Mouse (Mus musculus): ENCODE data around the gene Ptpra. TPM values are rescaled to one million over a fixed set of nuclear protein-coding genes. Genes with fewer than 3 reads are reported as not detected.

Ptpra gene
- polyA plus RNA-seq, 1 experiment: not detected

- TF ChIP-seq CTCF (IDR thresholded peaks at IDR 0.05; ENCODE audit: insufficient read depth, low read depth, low read length) (no peak), POLR2A (IDR thresholded peaks at IDR 0.05; ENCODE audit: insufficient read depth, low read depth, low read length) (no peak)
- 34% methylated on average over 2 of the region's 2 CpGs for WGBS
- H3K27ac ChIP-seq (ENCODE audit: insufficient read depth, low read depth, low read length): no peak overlapping the region
- peaks cover 23% of the 10 kb centered on the region for H3K4me1 ChIP-seq (ENCODE audit: control insufficient read depth, insufficient read depth, low read length)
- no peak overlapping the region for H3K4me3 ChIP-seq (ENCODE audit: insufficient read depth, low read depth, low read length)
Observed at GRCm38 (mm10) chr2:130452266-130452665, 2.2 kb downstream of the Ptpra start.

- WGBS: 10% methylated on average over 6 of the region's 6 CpGs
- Histone ChIP-seq H3K27ac (ENCODE audit: insufficient read depth, low read depth, low read length) (no peak overlapping the region), H3K4me3 (ENCODE audit: insufficient read depth, low read depth, low read length) (no peak overlapping the region), H3K4me1 (ENCODE audit: control insufficient read depth, insufficient read depth, low read length) (peaks cover 23% of the 10 kb centered on the region)
- TF ChIP-seq POLR2A (IDR thresholded peaks at IDR 0.05; ENCODE audit: insufficient read depth, low read depth, low read length): no peak
- no peak for TF ChIP-seq CTCF (IDR thresholded peaks at IDR 0.05; ENCODE audit: insufficient read depth, low read depth, low read length)
Observed at GRCm38 (mm10) chr2:130453421-130453820, 3.3 kb downstream of the Ptpra start.

DNA sequence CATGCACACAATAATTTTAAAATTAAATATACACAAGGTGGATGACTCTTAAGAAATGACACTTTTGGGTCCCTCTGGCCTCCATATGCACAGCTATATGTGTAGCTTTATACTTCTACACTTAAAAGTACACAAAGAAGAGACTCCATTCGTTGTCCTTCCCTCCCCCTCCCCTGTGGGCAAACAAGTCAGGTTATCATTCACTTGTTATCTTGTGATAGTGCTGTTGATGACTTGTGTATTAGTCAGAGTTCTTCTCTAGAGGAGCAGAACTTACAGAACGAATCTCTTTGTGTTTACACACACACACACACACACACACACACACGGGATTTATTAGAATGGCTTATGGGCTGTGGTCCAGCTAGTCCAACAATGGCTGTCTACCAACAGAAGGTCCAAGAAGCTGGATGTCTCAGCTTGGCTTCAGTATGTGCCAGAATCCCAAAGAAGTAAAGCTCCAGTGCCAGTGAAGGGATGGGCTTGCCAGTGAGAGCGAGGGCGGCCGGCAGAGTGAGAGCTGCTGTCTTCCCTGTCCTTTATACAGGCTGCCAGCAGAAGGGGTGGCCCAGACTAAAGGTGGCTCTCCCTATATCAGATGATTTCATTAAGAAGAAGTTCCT lies 4.8 kb downstream of the Ptpra start:
- Histone ChIP-seq H3K4me1 (ENCODE audit: control insufficient read depth, insufficient read depth, low read length) (peaks cover 23% of the 10 kb centered on the region), H3K27ac (ENCODE audit: insufficient read depth, low read depth, low read length) (no peak overlapping the region), H3K4me3 (ENCODE audit: insufficient read depth, low read depth, low read length) (no peak overlapping the region)
- TF ChIP-seq POLR2A (IDR thresholded peaks at IDR 0.05; ENCODE audit: insufficient read depth, low read depth, low read length) (no peak), CTCF (IDR thresholded peaks at IDR 0.05; ENCODE audit: insufficient read depth, low read depth, low read length) (no peak)
- 40% methylated on average over 6 of the region's 6 CpGs for WGBS

GRCm38 (mm10) chr2:130457871-130458270 lies 7.8 kb downstream of the Ptpra start:
- no peak overlapping the region for H3K4me3 ChIP-seq (ENCODE audit: insufficient read depth, low read depth, low read length)

GRCm38 (mm10) chr2:130459576-130459975 lies 9.5 kb downstream of the Ptpra start:
- peaks cover 18% of the 10 kb centered on the region for H3K4me1 ChIP-seq (ENCODE audit: control insufficient read depth, insufficient read depth, low read length)
- H3K4me3 ChIP-seq (ENCODE audit: insufficient read depth, low read depth, low read length): no peak overlapping the region
- no peak overlapping the region for H3K27ac ChIP-seq (ENCODE audit: insufficient read depth, low read depth, low read length)
- WGBS: 80% methylated on average over 3 of the region's 3 CpGs
- TF ChIP-seq POLR2A (IDR thresholded peaks at IDR 0.05; ENCODE audit: insufficient read depth, low read depth, low read length) (no peak), CTCF (IDR thresholded peaks at IDR 0.05; ENCODE audit: insufficient read depth, low read depth, low read length) (no peak)

More at GRCm38 (mm10) chr2:130457871-130458270, 7.8 kb downstream of the Ptpra start:
- 89% methylated on average over 3 of the region's 3 CpGs for WGBS
- Histone ChIP-seq H3K4me1 (ENCODE audit: control insufficient read depth, insufficient read depth, low read length) (peaks cover 23% of the 10 kb centered on the region), H3K27ac (ENCODE audit: insufficient read depth, low read depth, low read length) (no peak overlapping the region)
- no peak for TF ChIP-seq CTCF (IDR thresholded peaks at IDR 0.05; ENCODE audit: insufficient read depth, low read depth, low read length)
- TF ChIP-seq POLR2A (IDR thresholded peaks at IDR 0.05; ENCODE audit: insufficient read depth, low read depth, low read length): no peak

DNA sequence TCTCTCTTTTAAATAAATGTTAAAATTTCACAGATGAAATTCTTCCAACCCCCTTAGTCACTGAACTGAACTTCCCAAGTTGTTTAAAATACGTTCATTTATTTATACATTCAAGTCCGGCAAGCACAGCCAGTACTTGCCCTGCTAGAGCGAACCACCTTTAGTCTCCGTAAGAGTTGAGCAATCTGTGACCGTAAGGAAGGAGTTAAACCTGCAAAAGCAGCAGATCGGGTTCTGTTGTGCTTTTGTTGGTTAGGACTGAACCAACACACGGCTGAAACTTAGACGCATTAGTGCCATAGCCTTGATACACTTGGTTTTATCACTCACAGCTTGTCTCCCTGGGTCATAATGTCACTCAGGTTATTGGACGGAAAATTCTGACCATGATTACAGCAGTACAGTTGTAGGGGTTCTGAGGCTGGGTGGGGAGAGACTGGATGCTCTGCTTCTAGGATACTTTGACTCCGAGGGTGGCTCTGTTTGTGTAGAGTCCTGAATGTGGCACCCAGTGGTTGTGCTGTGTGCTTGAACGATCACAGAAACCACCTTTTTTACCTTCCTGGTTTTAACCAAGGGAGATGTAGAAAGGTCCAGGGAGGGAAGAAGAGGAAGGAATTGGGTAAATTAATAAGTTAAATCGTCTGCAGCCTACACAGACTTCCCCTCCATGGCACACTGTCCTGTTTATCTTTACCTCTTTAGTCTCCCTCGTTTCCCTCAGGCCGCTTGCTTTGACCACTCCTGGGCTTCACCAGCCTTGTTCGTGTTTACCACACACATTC lies 11.4 kb downstream of the Ptpra start:
- no peak overlapping the region for H3K27ac ChIP-seq (ENCODE audit: insufficient read depth, low read depth, low read length)
- TF ChIP-seq CTCF (IDR thresholded peaks at IDR 0.05; ENCODE audit: insufficient read depth, low read depth, low read length) (no peak), POLR2A (IDR thresholded peaks at IDR 0.05; ENCODE audit: insufficient read depth, low read depth, low read length) (no peak)
- WGBS: 58% methylated on average over 15 of the region's 15 CpGs

DNA sequence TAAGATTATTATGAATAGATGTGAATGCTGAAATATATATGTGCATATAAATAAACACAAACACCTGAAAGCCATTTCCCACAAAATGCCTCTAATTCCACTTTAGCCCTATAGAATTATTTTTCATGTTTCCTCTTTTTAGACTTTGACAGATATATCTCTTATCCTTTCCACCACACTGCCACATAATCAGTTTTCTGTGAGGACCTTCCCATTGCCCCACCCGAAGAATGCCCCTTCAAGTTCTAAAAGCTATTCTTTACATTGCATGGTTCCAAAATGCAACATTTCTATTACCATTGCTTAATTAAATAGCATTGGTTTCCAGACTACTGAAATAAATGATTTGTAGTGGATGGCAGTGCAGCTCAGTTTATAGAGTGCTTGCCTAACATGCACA lies 16.4 kb downstream of the Ptpra start:
- WGBS: 81% methylated on average over 1 of the region's 1 CpGs
- no peak for TF ChIP-seq POLR2A (IDR thresholded peaks at IDR 0.05; ENCODE audit: insufficient read depth, low read depth, low read length)
- no peak for TF ChIP-seq CTCF (IDR thresholded peaks at IDR 0.05; ENCODE audit: insufficient read depth, low read depth, low read length)
- H3K4me3 ChIP-seq (ENCODE audit: insufficient read depth, low read depth, low read length): no peak overlapping the region
- H3K27ac ChIP-seq (ENCODE audit: insufficient read depth, low read depth, low read length): no peak overlapping the region
- H3K4me1 ChIP-seq (ENCODE audit: control insufficient read depth, insufficient read depth, low read length): peaks cover 5% of the 10 kb centered on the region; the same call in 1 of the 2 replicates

More for the DNA sequence above, 11.4 kb downstream of the Ptpra start:
- Histone ChIP-seq H3K4me3 (ENCODE audit: insufficient read depth, low read depth, low read length) (no peak overlapping the region), H3K4me1 (ENCODE audit: control insufficient read depth, insufficient read depth, low read length) (peaks cover 11% of the 10 kb centered on the region)

- Histone ChIP-seq H3K4me1 (ENCODE audit: control insufficient read depth, insufficient read depth, low read length) (peaks cover 5% of the 10 kb centered on the region; the same call in 1 of the 2 replicates), H3K4me3 (ENCODE audit: insufficient read depth, low read depth, low read length) (no peak overlapping the region), H3K27ac (ENCODE audit: insufficient read depth, low read depth, low read length) (no peak overlapping the region)
- TF ChIP-seq POLR2A (IDR thresholded peaks at IDR 0.05; ENCODE audit: insufficient read depth, low read depth, low read length) (no peak), CTCF (IDR thresholded peaks at IDR 0.05; ENCODE audit: insufficient read depth, low read depth, low read length) (no peak)
- 17% methylated on average over 4 of the region's 4 CpGs for WGBS
Observed at GRCm38 (mm10) chr2:130469366-130469765, 19.3 kb downstream of the Ptpra start.

DNA sequence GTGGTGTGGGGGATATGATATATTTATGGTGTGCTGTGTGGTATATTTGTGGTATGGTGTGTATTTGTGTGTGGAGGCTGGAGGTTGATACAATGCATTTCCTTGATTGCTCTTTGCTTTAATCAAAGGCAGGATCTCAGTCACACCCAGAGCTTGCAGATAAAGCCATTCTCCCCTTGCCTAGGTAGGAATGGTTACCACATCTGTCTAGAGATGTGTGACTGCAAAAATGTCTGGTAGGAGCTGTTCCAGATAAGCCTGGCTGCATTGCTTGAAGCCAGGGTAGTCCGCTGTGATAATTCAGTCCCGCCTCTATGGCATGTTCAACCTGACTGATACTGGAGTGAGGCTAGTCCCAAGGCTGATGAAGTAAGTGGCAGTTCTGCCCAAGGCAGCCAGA lies 19.9 kb downstream of the Ptpra start:
- Histone ChIP-seq H3K4me3 (ENCODE audit: insufficient read depth, low read depth, low read length) (no peak overlapping the region), H3K27ac (ENCODE audit: insufficient read depth, low read depth, low read length) (peak overlapping the region; percentile 72), H3K4me1 (ENCODE audit: control insufficient read depth, insufficient read depth, low read length) (peaks cover 6% of the 10 kb centered on the region)
- WGBS: 41% methylated on average over 2 of the region's 2 CpGs
- TF ChIP-seq POLR2A (IDR thresholded peaks at IDR 0.05; ENCODE audit: insufficient read depth, low read depth, low read length) (no peak), CTCF (IDR thresholded peaks at IDR 0.05; ENCODE audit: insufficient read depth, low read depth, low read length) (no peak)
